Mouse (Mus musculus): ENCODE measurements around the gene Klre1.

The Klre1 gene

DNA sequence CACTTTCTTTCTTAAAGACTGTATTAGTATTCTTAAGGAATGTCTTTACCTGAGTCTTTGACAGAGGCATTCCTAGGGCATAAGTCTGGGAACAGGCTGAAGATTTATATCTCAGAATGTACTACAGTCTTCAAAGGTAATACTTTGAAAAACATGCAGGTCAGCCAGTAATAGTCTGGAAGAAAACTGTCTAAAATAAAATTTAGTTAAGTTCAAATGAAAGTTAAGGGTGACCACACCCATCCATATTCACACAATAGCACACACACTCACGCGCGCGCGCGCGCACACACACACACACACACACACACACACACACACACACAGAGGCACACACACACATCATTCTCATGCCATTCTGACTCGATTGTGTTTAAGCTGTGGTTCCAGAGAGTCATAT lies at the start of gene Klre1:
Klre1 (plus strand) TSS at position 301 of the 400 bp plus-strand sequence.
- DNase-seq, result no peak

DNA sequence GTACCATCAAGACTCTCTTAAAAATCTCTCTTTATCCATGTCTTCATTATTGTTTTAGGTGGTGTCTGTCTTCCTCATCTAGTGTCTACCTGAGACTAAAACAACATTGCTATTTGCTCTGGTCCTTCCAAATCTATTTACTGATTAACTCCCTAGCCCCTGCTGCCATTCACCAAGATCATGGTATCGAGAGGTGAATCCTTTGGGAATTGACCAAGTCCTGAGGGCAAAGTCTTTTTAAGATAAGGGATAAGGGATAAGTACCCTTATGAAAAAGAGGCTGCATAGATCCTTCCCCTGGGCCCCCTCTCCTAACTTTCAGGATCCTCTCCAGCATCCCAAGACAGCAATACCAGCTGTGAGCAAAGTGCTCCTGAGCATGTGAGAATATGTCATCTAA lies 48.1 kb upstream of the Klre1 start:
- DNase-seq, result no peak

DNA sequence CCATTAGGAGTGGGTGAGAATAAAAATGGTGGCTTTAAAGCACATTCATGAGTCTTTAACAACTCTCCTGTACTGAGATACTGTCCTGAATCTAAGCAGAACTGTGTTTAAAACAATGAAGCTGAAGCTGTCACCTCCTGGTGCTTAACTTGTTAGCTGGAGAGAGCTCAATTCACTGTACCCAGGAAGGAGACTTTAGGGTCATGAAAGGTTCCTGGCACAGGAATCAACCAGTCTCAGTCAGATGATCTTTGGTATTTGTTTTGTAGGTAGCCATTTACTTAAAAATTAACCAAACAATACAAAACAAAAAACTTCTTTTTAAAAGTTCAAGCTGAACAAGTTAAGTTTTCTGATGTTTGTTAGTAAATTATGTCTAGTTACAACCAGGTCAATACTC lies 47.4 kb upstream of the Klre1 start:
- no peak for DNase-seq

DNA sequence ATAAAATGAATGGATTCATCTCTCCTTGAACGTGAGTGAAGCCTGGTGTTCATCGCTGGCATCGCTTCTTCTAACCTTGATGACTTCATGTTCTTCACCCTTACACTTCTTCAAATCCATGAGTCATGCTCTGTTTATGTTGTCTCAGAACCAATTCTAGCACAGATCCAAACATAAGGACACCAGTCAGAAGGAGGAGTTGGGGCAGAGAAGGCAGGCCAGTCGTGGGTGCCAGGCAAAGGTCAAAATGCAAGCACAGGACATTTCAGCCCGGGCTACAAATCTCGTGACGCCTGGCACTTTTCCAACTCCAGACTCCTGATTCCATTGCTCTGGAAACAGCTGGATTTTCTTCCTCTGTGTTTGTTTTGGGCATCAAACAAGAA lies 45.2 kb upstream of the Klre1 start:
- peak; percentile 75 for DNase-seq

DNA sequence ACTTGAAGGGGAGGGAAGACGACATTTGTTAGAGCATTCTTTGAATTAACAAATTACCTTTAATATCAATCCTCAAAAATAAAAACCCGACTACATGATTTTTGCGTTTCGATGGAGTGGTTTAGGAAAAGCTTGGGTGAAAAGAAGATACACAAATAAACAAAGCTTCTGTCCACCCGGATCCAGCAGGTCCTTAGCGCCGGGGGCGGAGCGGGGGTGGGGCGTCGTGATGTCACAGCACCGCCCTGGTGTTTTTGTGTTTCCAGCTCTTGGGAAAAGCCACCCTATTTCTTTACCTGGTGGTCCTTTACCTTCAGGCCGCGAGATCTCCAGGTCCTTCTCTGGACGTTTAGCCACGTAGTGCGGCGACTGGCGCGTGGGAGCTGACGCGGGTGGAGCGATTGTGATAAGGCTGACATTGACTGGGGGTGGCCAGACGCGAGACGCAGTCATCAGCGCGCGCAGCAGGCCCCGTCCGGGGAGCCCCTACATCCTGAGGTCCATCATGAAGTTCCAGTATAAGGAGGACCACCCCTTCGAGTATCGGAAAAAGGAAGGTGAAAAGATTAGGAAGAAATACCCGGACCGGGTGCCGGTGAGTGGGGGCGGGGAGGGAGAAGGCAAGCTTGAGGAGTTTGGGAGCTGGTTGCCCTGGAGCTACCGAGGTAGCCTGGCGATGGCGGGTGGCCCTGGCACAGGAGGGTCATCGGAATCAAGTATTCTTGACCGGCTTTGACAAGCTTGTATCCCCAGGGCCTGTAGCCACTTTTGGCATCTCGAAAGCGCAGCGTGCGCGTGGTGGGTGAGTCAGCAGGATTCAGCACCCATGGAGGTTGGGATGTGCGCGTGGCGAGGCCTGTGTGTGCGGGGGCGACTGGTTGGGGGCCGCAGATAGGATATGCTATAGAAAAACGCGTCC lies 44.5 kb upstream of the Klre1 start, which contains the start of gene Gabarapl1:
Gabarapl1 (plus strand) TSS at position 219 of the 919 bp plus-strand sequence.
- DNase-seq, result peak; percentile 88

DNA sequence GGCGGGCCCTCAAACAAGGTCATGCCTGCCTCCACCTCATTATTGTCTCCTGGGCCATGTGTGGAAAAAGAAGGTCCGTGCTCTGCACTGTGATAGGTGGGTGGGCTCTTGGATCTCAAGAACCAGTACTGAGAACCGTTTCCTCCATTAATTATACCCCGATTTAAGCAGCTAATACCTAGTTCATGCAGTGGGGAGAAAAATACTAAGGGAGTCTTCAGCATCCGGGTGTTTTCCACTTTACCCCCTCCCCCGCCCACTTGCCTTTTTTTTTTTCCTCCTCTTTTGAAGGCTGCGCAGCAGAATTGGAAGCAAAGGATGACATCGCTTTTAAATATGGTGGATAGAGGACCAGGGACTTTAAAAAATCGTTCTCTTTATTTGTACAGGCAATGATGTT lies 43.6 kb upstream of the Klre1 start:
- DNase-seq, result peak; percentile 57

DNA sequence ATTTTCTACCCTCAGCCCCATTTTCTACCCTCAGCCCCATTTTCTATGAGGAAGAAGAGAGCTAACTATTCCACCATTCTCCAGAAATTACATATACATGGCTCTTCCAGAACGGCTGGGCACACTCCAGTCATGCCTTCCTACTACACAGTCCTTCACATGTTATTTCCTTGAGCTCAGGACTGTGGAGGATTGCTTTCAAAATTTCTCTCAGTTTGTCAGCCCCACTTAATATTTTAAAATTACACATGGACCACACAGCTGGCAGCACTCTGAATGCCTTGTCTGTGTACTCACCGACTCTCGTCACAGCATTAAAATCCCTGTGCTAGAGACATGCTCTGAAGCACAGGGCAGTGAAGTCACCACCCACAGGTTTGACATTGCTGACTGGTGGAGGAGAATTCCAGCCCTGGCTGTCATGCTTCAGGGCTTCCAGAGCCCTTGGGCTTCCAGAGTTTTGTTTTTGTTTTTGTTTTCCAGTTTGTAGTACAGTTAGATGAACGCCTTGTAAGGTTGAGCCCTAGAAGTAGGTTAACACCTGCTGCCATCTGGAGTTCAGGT lies 43.0 kb upstream of the Klre1 start:
- no peak for DNase-seq

DNA sequence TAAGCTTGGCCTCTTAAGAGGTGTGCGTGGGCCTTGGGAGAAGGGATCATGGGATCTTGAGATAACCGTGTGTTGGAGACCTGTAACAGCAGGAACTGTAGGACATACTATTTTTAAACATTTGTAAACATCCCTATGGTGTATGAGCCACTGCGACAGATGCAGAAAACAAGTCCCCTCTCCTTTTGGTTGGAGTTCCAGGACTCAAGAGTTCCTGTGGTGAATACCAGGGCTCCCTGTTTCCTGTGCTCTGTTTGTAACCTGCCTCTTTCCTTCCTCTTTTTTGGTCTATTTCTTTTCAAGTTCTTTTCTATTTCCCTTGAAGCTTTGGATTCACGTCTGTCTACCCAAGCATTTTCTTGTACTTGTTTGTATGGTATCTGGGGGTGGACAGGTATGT lies 42.0 kb upstream of the Klre1 start:
- no peak for DNase-seq

DNA sequence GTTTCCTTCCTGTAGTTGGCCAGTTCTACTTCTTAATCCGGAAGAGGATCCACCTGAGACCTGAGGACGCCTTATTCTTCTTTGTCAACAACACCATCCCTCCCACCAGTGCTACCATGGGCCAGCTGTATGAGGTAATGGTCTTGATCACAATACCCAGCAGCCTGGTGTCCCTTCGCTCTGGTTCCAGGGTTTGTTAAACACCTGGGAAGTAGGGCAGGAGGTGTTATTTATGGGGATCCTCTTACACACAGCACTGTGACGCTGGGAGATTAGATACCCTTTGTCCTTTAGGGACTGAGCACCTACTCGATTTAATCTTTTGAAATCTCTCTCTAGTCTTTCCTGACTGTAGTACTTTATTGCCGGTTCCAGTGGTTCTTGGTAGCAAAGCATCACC lies 39.1 kb upstream of the Klre1 start:
- no peak for DNase-seq

DNA sequence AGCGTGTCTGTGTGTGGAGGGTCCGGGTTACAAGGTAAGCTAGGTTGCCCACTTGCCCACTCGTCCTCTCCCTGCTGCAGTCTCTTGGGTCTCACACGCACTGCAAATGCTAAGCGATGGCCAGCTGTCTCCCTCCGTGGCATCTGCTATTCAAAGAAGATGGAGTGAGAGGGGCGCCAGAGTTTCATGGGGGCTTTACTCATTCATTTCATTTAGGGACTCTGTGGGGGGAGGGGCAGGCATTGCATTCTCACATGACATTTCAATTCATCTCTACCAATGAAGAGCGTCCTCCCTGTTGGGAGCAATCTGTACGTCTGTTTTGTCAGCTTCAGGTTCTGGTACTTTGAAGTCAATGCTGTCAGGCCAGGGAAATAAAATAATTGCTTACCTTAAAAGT lies 35.8 kb upstream of the Klre1 start:
- no peak for DNase-seq

DNA sequence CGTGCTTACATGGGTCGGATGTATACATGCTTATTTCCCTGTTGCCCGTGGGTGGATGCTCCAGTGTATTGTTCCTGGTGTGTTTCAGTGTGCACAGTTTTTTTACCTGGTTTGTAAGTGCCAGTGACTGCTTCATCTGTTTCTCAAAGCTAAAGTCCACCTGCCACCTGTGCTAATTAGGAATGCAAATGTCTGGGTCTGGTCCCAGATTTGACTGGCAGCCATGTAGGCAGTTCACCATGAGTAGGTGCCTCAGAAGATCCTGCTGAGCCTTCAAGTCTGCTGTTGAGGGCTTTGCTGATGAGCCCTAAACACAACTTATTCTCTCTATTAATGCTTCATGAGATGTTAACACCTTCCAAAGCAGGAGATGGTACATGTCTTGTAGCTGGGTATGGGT lies 35.2 kb upstream of the Klre1 start:
- no peak for DNase-seq

DNA sequence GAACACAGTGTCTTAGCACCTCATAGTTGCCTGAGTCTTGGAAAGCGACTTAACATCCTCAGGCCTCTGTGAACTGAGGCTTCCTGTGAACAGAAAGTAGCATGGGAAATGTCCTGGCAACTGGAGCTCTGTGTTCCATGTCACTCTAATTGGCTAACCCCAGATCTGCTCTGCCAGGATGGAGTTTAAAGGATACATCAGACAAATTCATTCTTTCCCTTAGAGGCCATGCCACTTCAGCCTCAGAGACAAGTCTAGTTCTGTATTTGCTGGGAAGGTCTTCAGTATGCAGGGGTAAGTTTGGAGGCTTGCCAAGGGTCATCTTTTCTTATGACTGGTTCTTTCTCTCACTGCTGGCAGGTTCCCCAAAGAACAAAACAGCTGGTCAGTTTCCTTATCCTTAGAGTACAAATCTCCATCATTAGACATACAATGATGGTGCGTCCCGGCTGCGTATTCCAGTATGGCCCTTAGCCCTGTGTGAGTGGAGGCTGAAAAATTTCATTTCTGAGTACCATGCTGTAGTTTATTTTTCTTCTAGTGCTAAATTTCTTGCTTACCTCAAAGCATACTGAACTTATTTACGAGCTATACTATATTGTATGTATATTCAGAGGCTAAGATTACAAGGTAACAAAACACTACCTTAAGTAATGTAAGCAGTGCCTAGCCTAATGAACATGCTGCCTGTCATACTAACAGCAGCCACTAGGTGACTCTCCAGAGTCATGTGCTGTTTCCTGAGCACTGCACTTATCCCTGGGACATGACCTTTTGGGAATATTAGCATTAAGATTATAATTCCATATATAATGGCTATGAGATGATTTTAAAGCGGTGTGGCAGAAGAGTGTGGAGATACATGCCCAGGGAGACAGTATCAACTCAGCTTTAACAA lies 33.7 kb upstream of the Klre1 start:
- peak; percentile 74 for DNase-seq

DNA sequence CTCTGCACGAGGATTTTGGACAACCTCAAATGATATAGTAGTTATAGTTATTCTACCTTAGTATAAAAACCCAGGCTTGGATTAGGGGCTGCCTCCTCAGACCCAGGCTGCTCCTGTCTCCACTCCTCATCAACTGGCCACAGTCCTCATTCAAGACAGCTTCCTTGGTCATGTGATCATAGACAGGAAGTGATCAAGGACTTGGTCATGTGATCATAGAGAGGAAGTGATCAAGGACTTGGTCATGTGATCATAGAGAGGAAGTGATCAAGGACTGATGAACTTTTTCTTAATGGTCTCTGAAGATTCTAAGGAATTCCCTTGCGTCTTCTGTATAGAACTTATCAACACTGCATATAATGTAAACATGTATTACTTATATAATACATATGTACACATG lies 30.4 kb upstream of the Klre1 start:
- no peak for DNase-seq

DNA sequence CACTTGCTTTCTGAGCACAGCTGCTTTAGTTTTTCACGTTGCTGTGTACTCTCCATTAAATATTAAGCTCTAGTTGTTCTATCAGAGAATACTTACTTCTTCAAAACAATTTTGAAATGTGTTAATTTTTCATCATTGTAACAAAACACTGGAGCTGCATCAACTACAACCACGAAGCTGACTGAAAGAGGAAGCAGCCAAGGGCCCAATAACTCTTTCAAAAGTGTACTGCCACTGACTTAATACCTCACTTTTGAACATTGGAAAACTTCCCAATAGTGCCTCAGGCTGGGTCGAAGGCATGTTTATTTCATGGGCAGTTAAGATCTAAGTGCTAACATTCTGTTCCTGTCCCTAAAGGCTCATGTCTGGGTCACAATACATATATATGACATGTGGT lies 29.7 kb upstream of the Klre1 start:
- no peak for DNase-seq

DNA sequence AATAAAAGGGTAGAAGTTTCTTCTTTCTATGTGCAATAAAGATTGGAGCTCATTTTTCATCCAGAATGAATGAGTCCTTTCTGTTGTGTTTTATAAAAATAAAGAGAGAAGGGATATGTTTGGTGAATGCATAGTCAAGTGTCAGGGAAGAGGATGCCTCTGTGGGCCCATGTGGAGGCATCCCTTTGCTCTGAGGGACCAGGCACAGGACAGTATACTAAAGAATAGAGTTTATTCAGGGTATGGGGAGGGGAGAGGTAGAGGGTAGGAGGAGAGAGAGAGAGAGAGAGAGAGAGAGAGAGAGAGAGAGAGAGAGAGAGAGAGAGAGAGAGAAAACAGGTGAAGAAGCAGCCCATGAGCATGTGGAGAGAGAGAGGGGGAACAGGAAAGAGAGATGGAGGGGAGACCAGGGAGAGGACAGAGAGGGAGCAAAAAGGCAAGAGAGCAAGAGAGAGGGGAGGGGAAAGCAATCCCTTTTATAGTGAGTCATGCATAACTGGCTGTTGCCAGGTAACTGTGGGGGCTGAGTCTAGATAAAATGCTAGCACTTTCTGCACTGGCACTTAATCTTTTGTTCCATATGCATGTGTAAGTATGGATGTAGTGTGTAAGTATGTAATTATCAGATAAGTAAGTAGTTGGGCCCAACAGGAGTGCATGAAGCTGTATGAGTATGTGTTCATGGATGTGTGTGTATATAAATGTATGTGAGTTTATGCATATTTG lies 20.2 kb upstream of the Klre1 start:
- DNase-seq, result no peak

DNA sequence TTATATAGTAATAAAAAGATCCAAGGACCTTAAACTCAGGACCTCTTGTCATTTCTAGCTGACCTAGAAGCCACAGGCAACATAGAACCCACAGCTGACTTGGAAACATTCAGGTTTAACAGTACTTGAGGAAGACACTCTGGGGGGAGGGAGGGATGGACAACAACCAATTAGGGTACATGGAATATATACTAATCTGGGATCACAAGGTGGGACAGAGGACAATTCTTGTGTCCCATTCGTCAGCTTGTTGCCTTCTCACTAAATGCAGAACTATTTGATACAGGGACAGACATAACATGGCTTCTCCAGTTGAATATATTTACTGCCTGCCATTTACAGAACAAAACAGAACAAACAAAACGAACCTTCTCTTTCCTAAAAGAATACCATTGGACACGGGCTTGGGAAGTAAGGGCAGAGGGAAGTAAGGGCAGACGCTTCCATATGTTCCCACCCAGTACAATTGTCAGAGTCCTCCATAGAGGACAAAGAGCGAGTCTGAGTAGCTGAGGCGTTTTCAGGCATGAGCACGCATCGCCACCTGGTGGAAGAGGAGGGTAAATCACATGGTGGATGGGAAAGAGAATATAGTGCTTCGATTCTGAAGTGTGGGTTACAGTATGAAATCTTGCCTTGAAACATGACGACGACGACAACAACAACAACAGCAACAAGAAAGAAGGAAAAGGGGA lies 18.6 kb upstream of the Klre1 start:
- DNase-seq, result peak; percentile 57

DNA sequence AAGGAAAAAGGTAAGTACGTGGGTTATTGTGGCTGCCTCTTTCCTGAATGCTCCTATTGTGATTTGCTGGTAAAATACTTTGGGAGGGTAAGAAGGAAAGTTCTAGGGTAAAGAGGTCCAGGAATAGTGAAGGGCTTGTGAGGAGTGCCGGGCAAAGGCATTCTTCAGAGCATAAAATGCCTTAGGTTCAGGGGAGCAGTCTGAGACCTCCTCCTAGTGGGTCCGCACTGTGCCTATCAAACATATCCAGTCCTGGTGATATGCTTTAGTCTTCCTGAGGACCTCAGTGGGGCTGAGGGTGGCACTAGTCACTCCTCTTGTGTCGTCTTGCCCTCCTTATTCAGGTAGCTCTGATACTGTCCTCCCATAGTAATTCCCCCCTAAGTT lies 18.1 kb upstream of the Klre1 start:
- DNase-seq, result no peak

DNA sequence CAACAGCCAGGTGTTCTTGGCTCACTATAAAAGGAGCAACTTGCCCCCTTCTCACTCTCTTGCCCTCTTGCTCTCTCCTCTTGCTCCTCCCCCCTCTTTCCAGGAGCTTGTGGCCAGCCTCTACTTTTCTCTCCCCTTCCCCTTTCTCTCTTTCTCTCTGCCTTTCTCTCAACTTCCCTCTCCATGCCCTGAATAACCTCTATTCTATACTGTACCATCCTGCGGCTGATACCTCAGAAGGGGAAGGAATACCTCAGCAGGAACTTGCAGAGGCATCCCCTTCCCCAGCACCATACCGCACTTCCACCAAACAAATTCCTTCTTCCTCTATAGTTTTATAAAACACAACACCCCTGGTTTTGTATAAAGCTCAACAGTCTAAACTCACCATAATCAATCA lies 12.4 kb upstream of the Klre1 start:
- no peak for DNase-seq

DNA sequence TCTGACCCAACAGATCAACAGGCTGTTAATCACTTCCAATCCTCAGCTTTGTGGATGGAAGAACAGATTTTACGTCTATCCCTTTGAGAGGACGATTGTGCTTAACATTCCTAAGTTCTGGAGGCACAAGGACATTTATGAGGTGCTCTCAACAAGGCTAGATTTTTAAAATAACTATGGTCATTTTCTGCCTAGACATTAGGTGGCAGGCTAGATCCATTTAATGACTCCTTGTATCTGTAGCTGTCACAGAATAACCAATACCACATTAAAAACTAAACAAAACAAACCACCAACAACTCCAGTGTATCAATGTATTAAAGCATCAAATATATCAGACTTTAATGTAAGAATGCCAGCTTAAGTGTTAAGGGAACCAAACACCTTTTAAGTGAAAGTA lies 2.4 kb upstream of the Klre1 start:
- DNase-seq, result no peak

DNA sequence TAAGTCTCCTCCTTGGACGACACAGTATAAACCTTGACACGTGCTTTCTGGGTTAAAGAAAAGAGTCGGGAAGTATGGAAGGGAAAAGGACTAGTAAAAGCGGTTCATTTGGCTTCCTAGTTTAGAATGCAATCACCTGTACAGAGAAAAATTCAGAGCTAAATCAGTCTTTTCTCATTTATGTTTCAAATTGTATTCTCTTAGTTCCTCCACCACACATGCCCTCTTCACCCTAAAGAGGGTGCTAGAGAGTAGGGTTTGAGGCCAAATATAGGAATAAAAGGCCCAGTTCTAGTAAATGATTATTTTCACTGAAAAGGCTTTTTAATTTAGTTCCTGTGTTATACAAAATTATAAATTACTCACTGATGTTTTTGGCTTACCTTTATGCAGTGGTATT lies 3.6 kb downstream of the Klre1 start:
- no peak for DNase-seq

DNA sequence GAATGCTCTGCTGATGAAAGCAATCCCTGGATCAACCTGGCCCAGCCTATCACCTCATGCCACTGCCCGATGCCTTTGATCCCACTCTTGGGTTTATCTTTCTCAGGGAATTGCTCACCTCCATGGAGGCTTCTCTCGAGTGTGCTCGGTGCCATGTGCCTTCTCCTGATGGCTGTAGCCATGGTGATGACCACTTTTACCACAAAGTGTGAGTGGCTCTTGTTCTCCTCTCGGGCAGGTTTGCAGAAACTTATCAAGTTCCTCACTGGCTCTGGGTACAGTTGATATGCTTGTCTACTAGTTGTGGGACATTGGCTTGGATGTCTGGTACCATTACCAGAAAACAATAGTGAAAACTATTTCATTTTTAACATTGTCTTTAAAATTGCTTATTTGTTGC lies 4.2 kb downstream of the Klre1 start:
- DNase-seq, result no peak

DNA sequence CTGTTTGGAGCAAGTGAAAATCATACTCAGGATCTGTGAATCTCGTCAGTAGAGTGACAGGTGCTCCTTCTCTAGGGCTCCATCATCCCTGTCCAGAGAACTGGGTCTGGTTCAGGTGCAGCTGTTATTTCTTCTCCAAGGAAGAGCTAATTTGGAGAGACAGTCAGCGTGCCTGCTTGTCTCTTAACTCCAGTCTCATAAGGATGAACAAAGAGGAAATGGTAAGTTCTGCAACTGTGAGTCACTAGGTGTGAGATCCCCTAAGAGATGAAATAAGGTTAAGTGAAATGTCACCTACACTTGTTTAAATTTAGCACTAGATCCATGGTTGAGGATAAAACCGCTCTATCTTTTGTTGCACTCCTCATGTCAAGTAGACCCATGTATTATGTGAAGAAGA lies 5.3 kb downstream of the Klre1 start:
- DNase-seq, result no peak
